Mouse (Mus musculus) ES-E14 (cell line): ENCODE measurements around the gene Rragd.

Experiments used
- HCFC1 ChIP-seq: IDR thresholded peaks from 2 replicates; pipeline ENCODE4 v1.6.1; 2012; ENCODE audit warnings: low read length, inconsistent platforms, borderline replicate concordance; ENCODE audit not compliant: insufficient read depth
- ZNF384 ChIP-seq: IDR thresholded peaks from 2 replicates; pipeline ENCODE4 v1.6.1; 2012; ENCODE audit warnings: low read depth, low read length, inconsistent platforms

GRCm38 (mm10) chr4:32981617-32982016 lies 1.2 kb upstream of the Rragd start:
- no peak for TF ChIP-seq ZNF384
- TF ChIP-seq HCFC1: no peak
